Mouse (Mus musculus) ovary, postnatal 36 days (tissue): ENCODE data around the gene Dennd2c.
"Not testable (repeated sequence)": the region's sequence is repeated elsewhere in the genome, so short reads cannot be mapped to it uniquely, and the experiment has no call there.

Experiments
- DNase-seq: peaks from one replicate; pipeline ENCODE4 v3.0.0; 2022; ENCODE audit warnings: low spot score, mixed read lengths

Dennd2c gene

DNA sequence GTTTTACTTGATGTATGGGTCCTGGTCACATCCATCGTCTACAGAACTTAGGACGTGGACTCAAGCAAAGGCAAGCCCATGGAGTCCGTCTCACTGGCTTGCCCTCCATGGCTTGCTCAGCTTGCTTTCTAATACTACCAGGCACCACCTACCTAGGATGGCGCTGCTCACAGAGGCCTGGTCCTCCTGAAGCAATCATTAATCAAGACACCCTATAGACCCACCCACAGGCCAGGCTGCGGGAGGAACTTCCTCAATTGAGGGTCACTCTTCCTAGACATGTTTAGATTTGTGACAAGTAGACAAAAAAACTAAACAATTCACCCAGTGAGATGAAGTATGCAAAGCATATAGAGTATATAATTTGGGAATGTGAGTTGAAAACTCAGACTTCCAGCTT is 9.8 kb downstream of the Dennd2c start:
- no peak for DNase-seq

DNA sequence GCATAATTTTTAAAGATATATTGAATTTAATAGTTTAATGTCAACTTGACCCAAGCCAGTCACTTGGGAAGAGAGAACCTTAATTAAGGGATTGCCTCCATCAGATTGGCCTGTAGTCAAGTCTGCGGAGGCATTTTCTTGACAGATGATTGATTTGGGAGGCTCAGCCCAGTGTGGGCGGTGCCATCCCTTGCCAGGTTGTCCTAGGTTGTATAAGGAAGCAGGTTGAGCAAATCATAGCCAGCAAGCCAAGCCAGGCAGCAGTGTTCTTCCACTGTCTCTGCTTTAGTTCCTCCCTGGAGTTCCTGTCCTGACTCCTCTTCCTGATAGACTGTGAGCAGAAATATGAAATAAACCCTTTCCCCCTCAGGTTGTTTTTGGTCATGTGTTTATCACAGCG is 21.2 kb downstream of the Dennd2c start:
- DNase-seq: no peak

DNA sequence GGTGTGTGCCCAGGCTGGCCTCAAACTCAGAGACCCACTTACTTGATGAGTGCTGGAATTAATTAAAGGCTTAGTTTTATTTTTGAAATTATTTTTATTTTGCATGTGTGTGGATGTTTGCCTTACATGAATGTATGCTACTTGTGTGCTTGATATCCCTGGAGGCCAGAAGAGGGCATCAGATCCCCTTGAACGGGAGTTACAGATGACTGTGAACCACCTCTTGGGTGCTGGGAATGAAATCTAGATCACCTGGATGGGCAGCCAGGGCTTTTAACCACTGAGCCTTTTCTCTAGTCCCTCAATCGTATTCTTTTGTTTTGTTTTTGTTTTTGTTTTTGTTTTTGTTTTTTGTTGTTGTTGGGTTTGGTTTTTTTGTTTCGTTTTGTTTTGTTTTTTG is 23.7 kb downstream of the Dennd2c start:
- no peak for DNase-seq

DNA sequence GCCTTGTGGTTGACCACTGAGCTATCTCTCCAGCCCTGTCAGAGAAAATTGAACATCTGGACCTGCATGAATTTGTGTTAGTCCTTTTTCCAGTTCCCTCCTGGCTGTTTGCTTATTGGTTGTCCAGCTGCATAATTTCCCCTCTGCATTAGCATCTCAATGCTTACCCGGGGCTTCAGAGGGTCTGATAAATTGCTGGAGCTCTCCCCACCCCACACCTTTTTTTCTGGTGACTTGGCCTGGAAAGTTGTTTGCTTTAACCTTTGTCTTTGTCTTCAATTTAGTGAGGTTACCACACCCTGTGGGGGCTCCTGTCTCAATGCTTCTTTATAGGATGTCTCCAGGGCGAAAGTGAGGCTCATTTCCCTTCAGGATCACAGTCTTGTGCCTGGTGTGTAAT is 24.8 kb downstream of the Dennd2c start:
- DNase-seq: no peak

DNA sequence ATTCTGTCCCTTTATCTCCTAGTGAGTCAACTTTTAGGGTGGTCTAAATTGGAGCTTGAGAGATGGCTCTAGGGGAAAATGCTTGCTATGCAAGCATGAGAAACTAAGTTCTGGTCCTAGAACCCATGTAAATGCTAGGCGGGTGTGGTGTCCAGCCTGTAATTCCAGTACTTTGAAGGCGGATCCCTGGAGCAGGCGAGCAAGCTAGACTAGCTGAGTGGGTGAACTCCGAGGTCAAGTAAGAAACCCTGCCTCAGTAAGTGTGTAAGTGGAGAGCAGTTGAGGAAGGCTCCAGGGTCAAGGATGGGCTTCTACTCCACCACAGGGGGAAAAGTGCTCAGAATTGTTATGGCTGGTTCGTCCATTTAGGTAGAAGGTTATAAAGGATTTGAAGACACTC is 25.3 kb downstream of the Dennd2c start:
- no peak for DNase-seq

DNA sequence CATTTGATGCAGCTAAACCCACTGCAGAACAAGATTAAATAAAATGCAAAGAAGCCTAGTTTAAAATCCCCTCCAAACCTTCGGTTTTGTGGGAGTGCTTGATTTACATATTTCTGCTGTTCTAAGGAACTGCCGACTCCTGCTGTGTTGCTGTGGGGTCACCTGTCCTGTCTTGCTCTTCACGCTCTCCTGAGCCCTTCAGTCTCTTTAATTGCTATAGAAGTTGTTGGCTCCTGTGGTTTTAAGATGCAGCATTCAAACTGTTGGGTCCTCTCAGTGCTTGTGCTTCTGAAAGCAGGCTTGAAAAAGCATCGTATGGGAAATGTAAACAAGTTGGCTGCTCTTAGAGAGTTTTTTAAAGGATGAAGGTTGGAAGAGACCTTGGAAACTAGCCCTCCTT is 25.8 kb downstream of the Dennd2c start:
- DNase-seq: no peak

DNA sequence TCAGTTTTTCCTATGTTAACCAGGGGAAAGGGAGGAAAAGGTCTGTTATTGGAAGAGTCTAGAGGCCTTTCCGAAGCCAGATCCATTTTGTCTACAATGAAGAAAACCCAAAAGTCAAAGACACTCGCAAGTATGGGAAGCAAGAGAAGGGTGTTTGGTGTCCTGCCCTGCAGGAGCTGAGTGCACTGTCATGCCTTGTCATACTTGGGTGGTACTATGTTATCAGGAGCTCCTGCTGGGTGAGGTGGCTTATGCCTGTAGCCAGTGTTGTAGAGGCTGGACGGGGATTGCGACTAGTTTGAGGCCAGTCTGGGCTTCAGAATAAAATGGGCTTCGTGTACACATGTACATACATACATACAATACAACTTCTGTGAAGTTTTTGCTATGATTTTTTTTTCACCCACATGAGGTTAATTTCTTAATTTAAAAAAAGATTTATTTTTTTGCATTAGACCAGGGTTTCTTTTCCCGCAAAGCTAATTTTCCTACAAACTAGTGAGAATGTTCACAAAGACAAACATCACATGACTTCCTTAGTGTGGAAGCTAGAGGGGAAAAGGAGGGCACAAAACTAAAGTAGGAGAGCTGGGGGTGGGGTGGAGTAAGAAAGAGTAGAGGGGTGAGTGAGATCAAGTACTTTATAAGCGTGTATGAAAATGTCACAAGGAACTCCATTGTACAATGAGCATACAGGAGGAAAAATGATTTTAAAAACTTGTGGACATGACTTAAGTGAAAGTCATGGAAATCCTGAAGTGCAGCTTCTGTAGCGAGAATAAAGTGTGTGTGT is 27.2 kb downstream of the Dennd2c start:
- DNase-seq: no peak

DNA sequence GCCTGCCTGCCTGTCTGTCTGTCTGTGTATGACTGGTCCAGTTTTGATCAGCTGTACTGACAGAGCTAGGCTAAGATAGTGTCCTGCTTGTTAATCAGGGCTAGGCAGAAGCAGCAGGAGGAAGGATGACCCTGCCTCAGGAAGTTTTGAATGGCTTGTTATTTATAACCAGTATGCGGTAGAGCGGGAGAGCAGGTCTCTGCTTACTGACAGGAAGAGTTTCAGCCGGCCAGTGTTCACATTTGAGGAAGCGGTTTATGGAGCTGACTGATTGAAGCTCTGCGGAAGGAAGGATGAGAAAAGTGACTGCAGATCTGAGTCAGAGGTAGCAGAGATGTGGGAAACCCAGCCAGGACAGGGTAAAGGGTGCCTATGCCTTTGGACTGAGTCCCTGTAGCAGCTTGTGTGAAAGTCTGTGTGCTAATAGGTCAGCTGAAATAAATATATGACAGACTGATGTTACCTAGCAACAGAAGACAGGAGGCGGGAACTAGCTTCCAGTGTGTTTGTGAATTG is 27.9 kb downstream of the Dennd2c start:
- DNase-seq: no peak

DNA sequence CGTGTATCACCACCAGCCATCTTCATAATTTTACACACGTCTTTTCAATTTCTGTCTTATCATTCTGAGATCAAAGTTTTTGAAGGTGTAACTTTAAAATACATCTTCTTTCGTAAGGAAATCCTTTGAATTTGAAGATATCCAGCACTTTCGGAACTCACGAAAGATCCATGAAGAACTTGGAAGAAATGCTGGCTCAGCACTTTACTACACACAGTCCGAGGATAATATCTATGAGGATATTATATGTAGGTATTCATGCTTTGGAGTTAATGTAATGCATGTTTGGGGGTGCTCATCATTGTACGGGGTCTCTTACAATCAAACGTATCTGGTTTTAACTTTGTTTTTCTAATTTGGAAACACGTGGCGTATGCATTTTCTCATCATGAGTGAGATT is 30.7 kb downstream of the Dennd2c start:
- no peak for DNase-seq

DNA sequence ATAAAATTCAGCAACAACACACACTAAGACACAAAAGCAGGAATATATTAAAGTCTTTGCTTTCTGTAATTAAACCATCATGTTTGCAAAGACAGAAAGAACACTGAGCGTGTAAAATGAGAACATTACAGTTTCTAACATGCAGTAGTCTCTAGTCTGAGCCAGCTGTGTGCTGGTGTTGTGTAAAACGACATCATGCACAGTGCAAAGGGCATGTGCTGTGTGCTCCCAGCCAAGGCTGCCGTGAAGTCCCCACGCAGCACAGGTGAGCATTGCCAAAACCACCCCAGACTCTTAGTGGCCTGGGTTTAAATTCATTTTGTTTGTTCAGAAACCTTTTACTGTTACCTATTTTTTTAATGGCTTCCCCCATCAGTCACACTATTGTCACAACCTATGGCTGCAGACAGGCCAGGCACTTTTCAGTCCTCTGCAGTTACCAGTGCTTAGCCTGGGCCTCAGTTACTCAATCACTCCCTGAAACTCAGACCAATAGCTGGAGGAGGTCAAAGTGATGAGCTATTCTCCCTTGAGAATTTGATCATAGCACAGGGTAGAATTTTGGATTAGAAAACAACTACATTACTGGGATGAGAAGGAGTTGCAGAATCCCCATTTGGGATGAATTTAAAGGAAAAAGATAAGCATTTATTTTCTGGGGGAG is 34.1 kb downstream of the Dennd2c start:
- DNase-seq: no peak

DNA sequence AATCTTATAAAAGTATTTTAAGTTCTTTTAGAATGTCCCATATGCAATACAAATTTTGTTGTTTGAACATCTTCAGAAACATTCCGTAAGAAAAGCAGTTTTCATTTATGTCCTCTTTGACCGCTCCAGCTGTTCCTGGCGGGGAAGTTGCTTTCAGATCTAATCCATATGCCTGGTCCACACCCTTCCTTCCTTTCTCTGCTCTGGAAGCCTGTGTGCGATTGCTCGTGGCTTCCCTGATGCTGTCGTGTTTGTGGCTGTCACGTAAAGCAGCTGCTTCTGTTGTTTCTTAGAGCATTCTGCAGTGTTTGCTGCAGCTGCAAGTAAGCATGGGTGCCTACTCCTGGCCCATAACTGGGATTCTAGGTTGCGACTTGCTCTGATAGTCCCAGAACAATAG is 36.6 kb downstream of the Dennd2c start:
- no peak for DNase-seq

DNA sequence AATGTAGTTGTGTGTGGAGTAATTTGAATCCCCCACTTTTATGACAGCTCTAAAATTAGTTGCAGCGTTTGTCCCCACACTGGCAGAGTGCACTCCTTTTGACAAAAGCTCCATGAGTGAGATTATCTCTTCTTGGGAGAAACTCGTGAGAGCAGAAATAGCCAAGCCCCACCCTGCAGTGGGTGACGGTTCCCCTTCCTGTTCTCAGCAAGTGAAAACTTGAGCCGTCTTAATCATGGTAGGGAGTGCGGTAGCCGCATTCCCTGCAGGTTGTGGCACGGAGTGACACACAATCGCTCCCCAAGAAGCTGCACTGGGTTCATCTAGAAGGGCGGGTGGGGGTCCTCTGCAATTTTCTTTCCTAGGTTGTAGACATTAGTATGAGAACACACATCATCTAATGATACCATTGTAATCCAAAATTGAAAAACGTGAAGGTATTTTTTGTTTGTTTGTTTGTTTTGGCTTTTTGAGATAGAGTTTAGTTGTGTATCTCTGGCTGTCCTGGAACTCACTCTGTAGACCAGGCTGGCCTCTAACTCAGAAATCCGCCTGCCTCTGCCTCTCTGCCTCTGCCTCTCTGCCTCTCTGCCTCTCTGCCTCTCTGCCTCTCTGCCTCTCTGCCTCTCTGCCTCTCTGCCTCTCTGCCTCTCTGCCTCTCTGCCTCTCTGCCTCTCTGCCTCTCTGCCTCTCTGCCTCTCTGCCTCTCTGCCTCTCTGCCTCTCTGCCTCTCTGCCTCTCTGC is 37.9 kb downstream of the Dennd2c start:
- not testable (repeated sequence) for DNase-seq

DNA sequence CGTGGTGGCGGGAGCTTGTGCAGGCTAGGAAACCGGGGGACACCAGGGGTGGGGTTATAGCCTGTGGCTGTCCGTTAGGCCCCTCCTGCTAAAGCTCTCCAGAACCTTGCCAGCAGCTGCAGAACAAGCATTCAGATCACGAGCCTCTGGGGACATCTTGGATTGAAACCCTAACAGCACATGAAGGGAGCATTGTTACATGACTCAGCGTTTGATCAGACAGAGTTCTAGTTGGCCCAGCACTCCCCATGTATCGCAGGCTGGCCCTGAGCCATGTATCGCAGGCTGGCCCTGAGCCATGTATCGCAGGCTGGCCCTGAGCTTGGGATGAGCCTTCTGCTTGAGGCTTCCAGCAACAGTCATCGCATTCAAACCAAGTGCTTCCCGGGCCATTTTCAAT is 38.9 kb downstream of the Dennd2c start:
- DNase-seq: no peak

DNA sequence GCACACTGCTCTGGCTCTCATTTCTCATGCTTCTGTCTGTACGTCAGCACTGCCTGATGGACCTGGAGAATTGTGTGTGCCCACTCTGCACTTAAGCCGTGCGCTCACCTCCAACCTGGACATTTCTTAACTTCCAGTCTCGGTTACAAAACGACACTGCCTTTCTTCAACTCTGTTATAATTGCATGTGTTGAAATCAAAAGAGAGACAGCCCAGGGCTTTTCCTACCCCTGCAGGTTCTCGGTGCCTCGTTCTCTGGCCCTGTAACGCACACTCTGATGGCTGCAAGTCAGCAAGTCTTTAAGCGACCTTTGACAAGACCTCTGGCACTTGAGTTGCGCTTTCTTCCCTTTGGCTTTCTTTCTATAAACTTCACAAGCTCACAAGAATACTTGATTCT is 40.0 kb downstream of the Dennd2c start:
- no peak for DNase-seq

DNA sequence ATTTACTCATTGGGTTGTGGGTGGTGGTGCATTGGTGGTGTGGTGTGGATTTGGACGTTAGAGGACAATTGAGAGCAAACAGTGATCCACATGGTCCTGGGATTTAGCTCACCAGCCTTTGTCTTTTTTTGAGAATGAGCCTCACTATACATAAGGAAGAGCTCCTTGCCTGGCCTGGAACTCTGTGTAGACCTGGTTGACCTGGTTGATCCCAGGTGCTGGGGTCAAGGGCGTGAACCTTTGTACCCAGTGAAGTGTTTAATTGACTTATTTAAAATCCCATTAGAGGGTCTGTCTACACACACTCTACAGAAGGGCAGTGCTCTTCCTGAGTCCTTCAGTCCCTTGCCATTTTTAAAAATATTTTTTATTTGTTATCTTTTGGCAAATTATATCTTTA is 42.9 kb downstream of the Dennd2c start:
- DNase-seq: no peak

DNA sequence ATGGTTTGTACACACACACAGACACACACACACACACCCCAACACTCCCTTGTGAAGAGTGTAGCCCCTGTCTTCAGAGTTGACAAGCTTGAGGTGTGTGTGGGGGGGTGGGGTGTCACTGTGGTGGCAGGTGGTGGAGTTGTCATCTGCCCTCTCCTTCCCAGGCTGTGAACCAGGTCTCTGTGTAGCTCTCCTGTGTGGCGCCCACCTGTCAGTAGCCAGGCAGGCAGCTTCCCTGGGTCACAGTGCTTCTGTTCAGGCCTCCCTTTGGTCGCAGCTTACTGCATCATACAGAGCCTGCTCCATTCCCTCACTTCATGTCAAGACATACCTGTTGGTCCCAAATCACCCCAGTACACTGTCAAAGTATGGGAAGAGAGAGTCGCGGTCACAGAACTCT is 43.4 kb downstream of the Dennd2c start:
- no peak for DNase-seq

DNA sequence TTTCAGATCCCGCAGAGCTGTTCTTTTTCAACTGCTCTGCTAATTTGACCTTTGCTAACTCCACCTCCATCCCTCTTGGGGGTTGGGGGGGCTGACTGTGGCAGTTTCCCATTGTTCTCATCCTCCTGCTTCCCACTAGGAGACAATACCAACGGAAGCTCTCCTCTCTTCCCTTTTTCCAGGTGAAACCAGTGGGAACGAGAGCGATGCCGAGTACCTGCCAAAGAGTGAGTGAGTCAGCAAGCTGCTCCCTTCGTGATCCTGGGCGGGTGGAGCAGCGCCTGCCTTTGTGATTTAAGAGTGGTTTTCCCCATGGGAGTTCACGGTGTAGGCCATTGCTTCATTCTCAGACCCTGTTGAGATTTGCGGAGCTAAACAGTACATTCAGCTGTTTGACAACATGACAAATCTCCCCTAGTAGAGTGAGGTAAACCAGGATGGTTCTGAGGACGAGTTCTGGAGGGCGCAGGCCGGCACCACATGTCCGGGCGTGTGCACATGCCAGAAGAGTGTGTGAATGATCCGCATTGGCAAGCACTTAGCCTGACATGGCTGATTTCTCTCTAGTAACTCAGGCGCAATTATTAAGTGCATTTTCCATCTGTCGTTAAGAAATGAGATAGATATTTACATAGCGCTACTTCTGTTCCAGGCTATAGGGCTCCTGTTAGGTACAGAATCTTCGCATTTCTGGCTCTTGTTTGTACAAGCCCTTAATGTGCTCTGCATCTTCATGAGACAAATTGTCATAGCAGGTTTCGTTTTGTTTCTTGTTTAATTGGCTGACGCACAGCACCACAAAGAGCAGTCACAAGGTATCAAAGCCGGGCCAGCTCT is 44.1 kb downstream of the Dennd2c start:
- no peak for DNase-seq

DNA sequence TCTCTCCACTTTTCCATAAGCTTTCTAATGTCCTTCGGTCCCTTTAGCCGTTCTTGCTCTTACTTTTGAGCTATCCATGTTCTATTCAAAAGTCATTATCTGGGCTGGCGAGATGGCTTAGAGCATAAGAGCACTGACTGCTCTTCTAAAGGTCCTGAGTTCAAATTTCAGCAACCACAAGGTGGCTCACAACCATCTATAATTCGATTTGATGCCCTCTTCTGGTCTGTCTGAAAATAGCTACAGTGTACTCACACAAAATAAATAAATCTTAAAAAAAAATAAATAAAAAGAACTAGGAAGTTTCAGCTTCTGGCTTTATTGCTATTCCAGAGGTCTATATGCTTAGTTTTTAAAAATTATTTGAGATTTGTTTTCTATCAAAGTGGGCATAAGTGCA is 45.4 kb downstream of the Dennd2c start:
- no peak for DNase-seq

DNA sequence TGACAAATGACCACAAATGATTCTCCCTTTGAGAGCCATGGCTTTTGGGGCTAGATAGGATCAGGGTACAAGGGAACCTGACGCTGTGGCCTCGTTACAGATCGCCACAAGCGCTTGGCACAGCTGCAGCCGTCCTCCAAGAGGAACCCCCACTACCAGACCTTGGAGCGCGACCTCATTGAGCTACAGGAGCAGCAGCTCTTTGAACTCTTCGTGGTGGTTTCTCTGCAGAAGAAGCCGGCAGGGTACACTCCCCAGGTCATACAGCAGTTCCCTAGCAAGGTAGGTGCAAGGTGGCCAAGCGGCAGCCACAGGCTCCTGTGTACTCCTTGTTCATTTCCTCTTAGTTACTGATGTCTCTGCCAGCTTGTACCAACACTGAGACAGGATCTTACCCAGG is 46.5 kb downstream of the Dennd2c start:
- no peak for DNase-seq

DNA sequence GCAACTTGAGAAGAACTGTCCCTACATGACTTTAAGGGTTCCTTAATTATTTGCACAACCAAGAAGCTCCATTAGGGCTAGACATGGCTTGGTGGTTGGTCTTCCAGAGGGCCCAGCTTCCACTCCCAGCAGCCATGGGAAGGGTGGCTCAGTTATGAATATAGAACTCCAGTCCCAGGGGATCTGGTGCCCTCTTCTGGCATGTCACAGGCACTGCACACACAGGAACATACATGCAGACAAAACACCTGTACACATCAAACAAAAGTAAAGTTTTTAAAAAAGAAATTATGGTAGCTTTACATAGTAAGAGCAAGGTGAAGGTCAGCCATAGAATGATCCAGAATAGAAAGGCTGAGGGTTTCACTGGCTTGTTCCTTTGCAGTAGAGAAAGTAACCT is 51.4 kb downstream of the Dennd2c start:
- DNase-seq: no peak

DNA sequence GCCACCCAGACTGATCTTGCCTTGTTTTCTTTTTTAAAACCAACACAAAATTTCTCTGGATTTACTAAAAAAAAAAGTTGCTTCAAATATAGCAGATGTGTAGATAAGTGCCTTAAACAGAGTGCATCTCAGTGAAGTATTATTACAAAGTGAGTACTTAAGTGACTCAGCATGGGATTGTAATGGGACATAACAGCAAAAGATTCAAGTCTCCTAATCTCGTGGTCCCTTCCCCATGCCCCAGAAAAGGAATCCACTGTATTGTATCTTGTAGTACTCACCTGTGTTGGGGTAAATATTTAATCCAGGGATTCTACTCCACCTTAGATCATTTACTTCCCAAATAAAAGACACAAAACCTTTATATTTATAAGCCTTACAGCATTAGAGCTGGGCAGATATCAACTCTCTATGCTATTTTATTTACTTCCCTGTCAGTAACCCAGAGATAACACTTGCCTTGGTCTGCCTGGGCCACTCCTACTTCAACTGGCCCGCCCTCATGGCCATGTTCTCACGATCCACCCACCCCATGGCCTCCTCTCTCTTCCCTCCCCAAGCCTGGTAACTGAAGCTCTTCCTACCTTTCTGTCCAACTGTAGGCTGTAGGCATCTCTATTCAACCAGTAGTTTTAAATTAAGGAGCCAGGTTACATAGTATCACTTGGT is 57.0 kb downstream of the Dennd2c start:
- no peak for DNase-seq

DNA sequence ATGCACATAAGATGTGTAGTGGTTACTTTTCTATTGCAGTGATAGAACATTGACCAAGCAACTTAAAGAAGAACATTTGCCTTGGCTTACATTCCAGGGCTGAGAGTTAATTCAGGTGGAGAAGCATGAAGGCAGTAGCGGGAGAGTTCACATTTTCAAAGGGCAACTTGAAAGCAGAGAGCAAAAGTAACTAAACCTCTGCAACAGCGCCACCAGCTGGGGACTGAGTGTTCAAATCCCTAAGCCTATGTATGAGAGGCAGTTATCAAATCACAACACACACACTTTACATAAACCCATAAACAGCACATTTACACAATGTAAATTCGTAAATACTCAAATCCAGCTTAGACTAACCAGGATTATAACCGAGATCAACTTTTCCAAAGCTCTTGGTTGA is 67.4 kb downstream of the Dennd2c start:
- peak; percentile 75 for DNase-seq
